Mouse (Mus musculus): ENCODE results near the gene Xpo4. TPM values are rescaled to one million over a fixed set of nuclear protein-coding genes. Genes with fewer than 3 reads are reported as not detected.
A peak's percentile ranks its signal among the peaks of the same experiment; 100 is the strongest.

Gene Xpo4
- total and polyA plus RNA-seq, 2 experiments from 2014 or later, result 6.5 to 26.0 TPM

DNA sequence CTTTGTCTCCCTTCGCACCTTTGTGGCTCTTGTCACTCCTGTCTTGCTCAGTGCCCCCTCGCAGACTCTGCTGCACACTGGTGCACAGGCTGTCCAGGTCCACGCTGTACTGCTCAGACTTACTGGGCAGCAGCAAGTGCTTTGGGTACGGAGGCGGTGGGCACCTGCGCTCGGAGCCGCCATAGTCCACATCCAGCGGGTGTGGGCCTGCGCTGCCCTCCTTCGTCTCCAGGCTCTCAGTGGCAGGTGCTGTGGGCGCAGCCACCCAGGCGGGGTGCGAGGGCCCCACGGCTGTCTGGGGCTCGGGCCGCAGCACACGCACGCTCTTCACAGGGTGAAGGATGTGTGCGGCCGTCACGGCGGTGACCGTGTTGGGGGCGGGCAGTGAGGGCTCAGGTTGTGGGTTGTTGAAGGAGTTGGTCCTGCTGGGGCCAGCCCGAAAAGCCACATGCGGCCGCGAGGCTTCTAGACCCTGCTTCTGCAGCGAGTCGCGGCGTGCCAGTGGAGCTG, 34.3 kb upstream of the Xpo4 start:
- DNase-seq (ENCODE audit: low spot score) (no peak), ATAC-seq (ENCODE audit: insufficient read depth, low read depth) (no peak)
- Histone ChIP-seq H3K27ac (ENCODE audit: low read depth) (no peak overlapping the region), H3K27me3 (ENCODE audit: control insufficient read depth, insufficient read depth, low read length) (no peaks in the 10 kb centered on the region), H3K36me3 (replicated peaks; ENCODE audit: control insufficient read depth, insufficient read depth, low read length) (peaks cover 75% of the 10 kb centered on the region), H3K9ac (replicated peaks; ENCODE audit: low read depth, low read length) (no peak overlapping the region), H3K4me1 (ENCODE audit: control insufficient read depth, insufficient read depth) (no peaks in the 10 kb centered on the region), H3K9me3 (replicated peaks; ENCODE audit: control insufficient read depth, low read length) (no peaks in the 10 kb centered on the region), H3K4me3 (ENCODE audit: low read depth, low read length) (no peak overlapping the region), H3K4me2 (ENCODE audit: low read depth, low read length) (no peak overlapping the region)
- TF ChIP-seq CTCF (IDR thresholded peaks at IDR 0.05; ENCODE audit: low read depth) (no peak), EP300 (IDR thresholded peaks at IDR 0.05; ENCODE audit: low read depth) (no peak)
- WGBS, result 94% methylated on average over 30 of the region's 33 CpGs

DNA sequence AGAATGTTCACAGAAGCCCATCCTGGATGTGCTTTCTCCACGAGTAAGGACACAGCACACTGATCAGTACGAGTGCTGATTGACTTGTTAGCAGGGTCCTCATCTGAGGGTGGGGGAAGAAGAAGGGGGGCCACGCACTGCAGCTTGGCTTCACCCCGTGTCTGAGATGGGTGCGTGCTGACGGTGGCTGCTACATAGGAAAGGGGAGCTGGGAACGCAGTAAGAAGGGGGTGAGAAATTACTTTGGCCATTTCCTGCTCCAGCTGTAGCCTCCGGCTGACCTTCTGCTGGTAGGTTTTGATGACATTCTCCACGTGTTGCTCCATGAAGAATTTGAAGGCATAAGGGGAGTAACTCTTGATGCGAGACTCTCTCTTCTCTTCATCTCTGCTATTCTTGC, 33.8 kb upstream of the Xpo4 start:
- Histone ChIP-seq H3K27ac (ENCODE audit: low read depth) (no peak overlapping the region), H3K27me3 (ENCODE audit: control insufficient read depth, insufficient read depth, low read length) (no peaks in the 10 kb centered on the region), H3K4me3 (ENCODE audit: low read depth, low read length) (no peak overlapping the region), H3K4me1 (ENCODE audit: control insufficient read depth, insufficient read depth) (no peaks in the 10 kb centered on the region), H3K9me3 (replicated peaks; ENCODE audit: control insufficient read depth, low read length) (no peaks in the 10 kb centered on the region), H3K4me2 (ENCODE audit: low read depth, low read length) (no peak overlapping the region), H3K36me3 (replicated peaks; ENCODE audit: control insufficient read depth, insufficient read depth, low read length) (peaks cover 80% of the 10 kb centered on the region), H3K9ac (replicated peaks; ENCODE audit: low read depth, low read length) (no peak overlapping the region)
- no peak for TF ChIP-seq CTCF (IDR thresholded peaks at IDR 0.05; ENCODE audit: low read depth)
- no peak for TF ChIP-seq EP300 (IDR thresholded peaks at IDR 0.05; ENCODE audit: low read depth)
- DNase-seq (ENCODE audit: low spot score) (no peak), ATAC-seq (ENCODE audit: insufficient read depth, low read depth) (no peak)
- 77% methylated on average over 10 of the region's 10 CpGs for WGBS

DNA sequence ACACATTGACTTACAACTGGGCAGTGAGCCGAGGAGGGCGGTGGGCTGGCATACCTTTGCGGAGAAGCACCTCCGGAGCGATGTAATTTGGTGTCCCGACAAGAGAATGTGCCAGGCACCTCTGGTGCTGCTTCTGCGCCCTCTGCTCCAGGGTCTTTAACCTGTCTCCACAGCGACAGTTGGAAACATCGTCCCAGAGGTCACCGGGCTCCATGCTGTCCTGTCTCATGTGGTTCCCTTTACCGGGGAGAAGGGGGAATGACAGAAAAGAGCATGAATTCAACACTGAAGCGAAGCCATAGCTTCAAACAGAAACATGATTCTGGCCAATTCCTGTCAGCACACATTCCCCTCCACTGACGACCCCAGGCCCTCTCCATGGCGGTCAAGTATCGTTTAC, 30.8 kb upstream of the Xpo4 start:
- Histone ChIP-seq H3K9ac (replicated peaks; ENCODE audit: low read depth, low read length) (no peak overlapping the region), H3K27me3 (ENCODE audit: control insufficient read depth, insufficient read depth, low read length) (no peaks in the 10 kb centered on the region), H3K4me3 (ENCODE audit: low read depth, low read length) (no peak overlapping the region), H3K9me3 (replicated peaks; ENCODE audit: control insufficient read depth, low read length) (no peaks in the 10 kb centered on the region), H3K36me3 (replicated peaks; ENCODE audit: control insufficient read depth, insufficient read depth, low read length) (peaks cover 85% of the 10 kb centered on the region), H3K27ac (ENCODE audit: low read depth) (no peak overlapping the region), H3K4me1 (ENCODE audit: control insufficient read depth, insufficient read depth) (no peaks in the 10 kb centered on the region), H3K4me2 (ENCODE audit: low read depth, low read length) (no peak overlapping the region)
- no peak for DNase-seq (ENCODE audit: low spot score)
- TF ChIP-seq CTCF (IDR thresholded peaks at IDR 0.05; ENCODE audit: low read depth) (no peak), EP300 (IDR thresholded peaks at IDR 0.05; ENCODE audit: low read depth) (no peak)
- no peak for ATAC-seq (ENCODE audit: insufficient read depth, low read depth)
- 95% methylated on average over 15 of the region's 15 CpGs for WGBS

DNA sequence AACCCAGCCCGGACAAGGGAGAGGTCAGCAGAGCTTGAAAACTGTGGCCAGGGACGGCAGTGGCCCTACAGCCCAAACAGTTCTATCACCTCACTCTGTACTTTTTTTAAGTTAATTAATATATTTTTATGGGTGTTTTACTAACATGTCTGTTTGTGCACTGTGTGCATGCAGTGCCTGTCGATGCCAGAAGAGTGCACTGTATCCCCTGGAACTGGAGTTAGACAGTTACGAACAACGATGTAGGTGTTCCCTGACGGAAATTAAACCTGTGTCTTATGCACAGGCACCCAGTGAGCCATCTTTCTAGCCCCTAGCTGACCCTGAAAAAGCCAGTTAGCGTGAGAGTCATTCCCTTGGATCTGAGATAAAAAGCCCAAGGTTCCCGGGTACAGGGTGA, 30.3 kb upstream of the Xpo4 start:
- peaks cover 87% of the 10 kb centered on the region for H3K36me3 ChIP-seq (replicated peaks; ENCODE audit: control insufficient read depth, insufficient read depth, low read length)
- ATAC-seq (ENCODE audit: insufficient read depth, low read depth), result no peak
- no peaks in the 10 kb centered on the region for H3K9me3 ChIP-seq (replicated peaks; ENCODE audit: control insufficient read depth, low read length)
- no peak overlapping the region for H3K4me3 ChIP-seq (ENCODE audit: low read depth, low read length)
- H3K4me1 ChIP-seq (ENCODE audit: control insufficient read depth, insufficient read depth), result no peaks in the 10 kb centered on the region
- TF ChIP-seq CTCF (IDR thresholded peaks at IDR 0.05; ENCODE audit: low read depth) (peak; percentile 52), EP300 (IDR thresholded peaks at IDR 0.05; ENCODE audit: low read depth) (no peak)
- no peak for DNase-seq (ENCODE audit: low spot score)
- H3K27ac ChIP-seq (ENCODE audit: low read depth), result no peak overlapping the region
- 93% methylated on average over 8 of the region's 8 CpGs for WGBS
- H3K27me3 ChIP-seq (ENCODE audit: control insufficient read depth, insufficient read depth, low read length), result no peaks in the 10 kb centered on the region
- H3K4me2 ChIP-seq (ENCODE audit: low read depth, low read length), result no peak overlapping the region
- no peak overlapping the region for H3K9ac ChIP-seq (replicated peaks; ENCODE audit: low read depth, low read length)

DNA sequence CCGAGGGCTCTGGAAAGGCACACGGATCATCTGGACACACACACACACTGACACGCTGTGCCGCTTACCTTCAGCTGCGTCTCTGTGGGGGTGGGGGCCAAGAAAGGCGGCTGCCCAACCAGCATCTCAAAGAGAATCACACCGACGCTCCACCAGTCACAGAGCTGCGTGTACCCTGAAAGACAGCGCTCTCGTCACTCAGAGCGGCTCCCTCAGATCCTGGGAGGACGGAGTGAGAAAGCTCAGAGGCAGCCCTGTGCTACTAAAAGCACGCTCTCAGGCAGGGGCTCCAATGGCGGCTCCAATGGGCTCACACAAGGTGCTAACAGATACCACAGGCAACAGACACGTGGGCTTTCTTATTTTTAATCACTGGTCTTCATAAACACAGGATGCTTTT, 29.0 kb upstream of the Xpo4 start:
- DNase-seq (ENCODE audit: low spot score) (no peak), ATAC-seq (ENCODE audit: insufficient read depth, low read depth) (no peak)
- no peak overlapping the region for H3K4me2 ChIP-seq (ENCODE audit: low read depth, low read length)
- no peaks in the 10 kb centered on the region for H3K4me1 ChIP-seq (ENCODE audit: control insufficient read depth, insufficient read depth)
- H3K27ac ChIP-seq (ENCODE audit: low read depth), result no peak overlapping the region
- WGBS, result 86% methylated on average over 16 of the region's 16 CpGs
- peaks cover 82% of the 10 kb centered on the region for H3K36me3 ChIP-seq (replicated peaks; ENCODE audit: control insufficient read depth, insufficient read depth, low read length)
- no peaks in the 10 kb centered on the region for H3K9me3 ChIP-seq (replicated peaks; ENCODE audit: control insufficient read depth, low read length)
- H3K9ac ChIP-seq (replicated peaks; ENCODE audit: low read depth, low read length), result no peak overlapping the region
- H3K27me3 ChIP-seq (ENCODE audit: control insufficient read depth, insufficient read depth, low read length), result no peaks in the 10 kb centered on the region
- no peak overlapping the region for H3K4me3 ChIP-seq (ENCODE audit: low read depth, low read length)
- TF ChIP-seq CTCF (IDR thresholded peaks at IDR 0.05; ENCODE audit: low read depth), result no peak
- TF ChIP-seq EP300 (IDR thresholded peaks at IDR 0.05; ENCODE audit: low read depth), result no peak

DNA sequence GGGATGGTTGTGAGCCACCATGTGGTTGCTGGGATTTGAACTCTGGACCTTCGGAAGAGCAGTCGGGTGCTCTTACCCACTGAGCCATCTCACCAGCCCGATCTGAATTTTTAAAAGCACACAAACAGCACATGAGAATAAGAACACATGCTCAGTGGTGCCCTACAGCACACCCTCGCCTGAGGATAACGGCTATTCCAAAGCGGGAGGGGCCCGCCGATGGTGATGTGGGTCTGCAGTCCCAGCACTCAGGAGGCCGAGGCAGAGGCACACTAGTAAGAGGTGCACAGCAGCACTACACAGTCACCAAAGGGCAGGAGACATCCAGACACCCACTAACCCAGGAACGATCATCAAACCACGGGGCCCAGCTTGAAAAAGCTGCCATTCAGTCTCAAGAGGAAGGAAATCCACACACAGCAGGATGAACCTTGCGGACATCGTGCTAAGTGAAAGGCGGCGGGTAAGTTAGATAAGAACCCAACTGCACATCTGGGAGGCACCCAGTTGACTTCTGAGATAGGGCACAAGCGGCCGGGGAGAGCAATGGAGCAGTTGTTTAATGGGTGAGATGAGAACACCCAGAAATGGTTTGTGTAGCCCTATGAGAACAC, 27.4 kb upstream of the Xpo4 start:
- H3K27me3 ChIP-seq (ENCODE audit: control insufficient read depth, insufficient read depth, low read length), result no peaks in the 10 kb centered on the region
- whole genome bisulfite sequencing, result 77% methylated on average over 17 of the region's 17 CpGs
- no peaks in the 10 kb centered on the region for H3K4me1 ChIP-seq (ENCODE audit: control insufficient read depth, insufficient read depth)
- TF ChIP-seq CTCF (IDR thresholded peaks at IDR 0.05; ENCODE audit: low read depth) (no peak), EP300 (IDR thresholded peaks at IDR 0.05; ENCODE audit: low read depth) (no peak)
- DNase-seq (ENCODE audit: low spot score) (no peak), ATAC-seq (ENCODE audit: insufficient read depth, low read depth) (no peak)
- H3K36me3 ChIP-seq (replicated peaks; ENCODE audit: control insufficient read depth, insufficient read depth, low read length), result peaks cover 78% of the 10 kb centered on the region
- no peak overlapping the region for H3K4me3 ChIP-seq (ENCODE audit: low read depth, low read length)
- no peak overlapping the region for H3K9ac ChIP-seq (replicated peaks; ENCODE audit: low read depth, low read length)
- H3K4me2 ChIP-seq (ENCODE audit: low read depth, low read length), result no peak overlapping the region
- H3K27ac ChIP-seq (ENCODE audit: low read depth), result no peak overlapping the region
- H3K9me3 ChIP-seq (replicated peaks; ENCODE audit: control insufficient read depth, low read length), result no peaks in the 10 kb centered on the region

All from heart, postnatal 0 days (tissue).